Mouse (Mus musculus): ENCODE measurements around the gene Ccng1. TPM values are rescaled to one million over a fixed set of nuclear protein-coding genes. Genes with fewer than 3 reads are reported as not detected.
"Not testable (repeated sequence)": the region's sequence is repeated elsewhere in the genome, so short reads cannot be mapped to it uniquely, and the experiment has no call there.

Ccng1 gene
- polyA plus RNA-seq, 1 experiment from 2014 or later, result 27.6 TPM

DNA sequence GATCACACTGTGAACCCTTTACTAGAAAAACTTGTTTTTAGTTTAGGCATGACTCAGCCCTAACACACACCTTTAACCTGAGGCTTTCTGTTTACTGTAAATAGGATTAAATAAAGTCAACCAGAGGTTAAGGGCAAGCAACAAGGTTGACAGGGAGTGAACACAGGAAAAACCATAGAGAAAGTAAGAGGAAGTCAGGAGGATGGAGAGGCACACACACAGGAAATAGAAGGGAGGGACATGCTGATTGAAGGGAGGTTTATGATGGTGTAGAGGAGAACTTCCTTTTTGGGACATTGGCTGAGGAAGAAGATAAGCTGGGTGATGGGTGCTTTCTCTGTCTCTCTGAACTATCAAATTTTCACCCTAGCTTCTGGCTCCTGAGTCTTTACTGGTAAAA, 36.8 kb downstream of the Ccng1 start:
- Histone ChIP-seq H3K27me3 (no peaks in the 10 kb centered on the region), H3K4me3 (replicated peaks) (no peak overlapping the region), H3K4me2 (no peak overlapping the region), H3K36me3 (peaks cover 92% of the 10 kb centered on the region), H3K9me3 (no peaks in the 10 kb centered on the region), H3K4me1 (replicated peaks) (no peaks in the 10 kb centered on the region), H3K9ac (replicated peaks) (no peak overlapping the region), H3K27ac (no peak overlapping the region)
- no peak for ATAC-seq (ENCODE audit: insufficient number of reproducible peaks, insufficient read depth, low FRiP score, low TSS enrichment, low read depth)

DNA sequence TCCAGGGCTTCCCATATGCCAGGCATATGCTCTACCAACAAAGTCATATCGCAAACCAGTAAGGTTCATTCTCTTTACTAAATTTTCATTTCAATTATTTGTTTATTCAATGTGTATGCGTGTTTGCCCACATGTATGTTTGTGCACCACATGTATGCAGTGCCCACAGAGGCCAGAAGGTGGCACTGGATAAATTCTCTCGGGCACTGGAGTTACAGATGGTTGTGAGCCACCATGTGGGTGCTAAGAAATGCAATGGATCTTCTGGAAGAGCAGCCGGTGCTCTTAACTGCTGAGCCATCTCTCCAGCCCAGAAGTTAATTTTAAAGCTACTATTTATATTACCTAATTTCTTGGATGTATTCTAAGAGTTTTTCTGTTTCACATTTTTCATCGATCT, 39.6 kb downstream of the Ccng1 start:
- no peaks in the 10 kb centered on the region for H3K4me1 ChIP-seq (replicated peaks)
- no peak overlapping the region for H3K27ac ChIP-seq
- H3K9ac ChIP-seq (replicated peaks), result no peak overlapping the region
- no peak for ATAC-seq (ENCODE audit: insufficient number of reproducible peaks, insufficient read depth, low FRiP score, low TSS enrichment, low read depth)
- no peaks in the 10 kb centered on the region for H3K27me3 ChIP-seq
- H3K36me3 ChIP-seq, result peaks cover 92% of the 10 kb centered on the region
- 93% methylated on average over 5 of the region's 5 CpGs for WGBS
- no peak overlapping the region for H3K4me2 ChIP-seq
- no peak overlapping the region for H3K4me3 ChIP-seq (replicated peaks)
- no peaks in the 10 kb centered on the region for H3K9me3 ChIP-seq

DNA sequence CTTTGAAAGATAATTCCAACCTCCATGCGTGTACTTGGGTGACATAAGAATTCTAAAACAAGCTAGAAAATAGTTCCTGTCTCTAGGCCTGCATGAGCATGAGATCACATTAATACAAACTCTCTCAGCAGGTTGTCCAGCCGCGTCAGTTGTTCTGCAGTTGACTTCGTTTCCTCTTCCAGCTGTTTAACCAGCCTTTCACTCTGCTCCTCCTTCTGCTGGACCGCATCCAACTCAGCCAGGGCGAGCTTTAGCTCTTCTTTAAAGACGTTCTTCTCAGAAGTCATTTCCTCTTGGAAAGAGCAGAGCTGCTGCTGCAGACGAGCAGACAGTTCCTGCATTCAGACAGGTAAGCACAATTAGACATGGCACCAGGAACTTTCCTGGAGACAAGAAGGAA, 41.3 kb downstream of the Ccng1 start:
- 90% methylated on average over 8 of the region's 8 CpGs for WGBS
- ATAC-seq (ENCODE audit: insufficient number of reproducible peaks, insufficient read depth, low FRiP score, low TSS enrichment, low read depth), result no peak

DNA sequence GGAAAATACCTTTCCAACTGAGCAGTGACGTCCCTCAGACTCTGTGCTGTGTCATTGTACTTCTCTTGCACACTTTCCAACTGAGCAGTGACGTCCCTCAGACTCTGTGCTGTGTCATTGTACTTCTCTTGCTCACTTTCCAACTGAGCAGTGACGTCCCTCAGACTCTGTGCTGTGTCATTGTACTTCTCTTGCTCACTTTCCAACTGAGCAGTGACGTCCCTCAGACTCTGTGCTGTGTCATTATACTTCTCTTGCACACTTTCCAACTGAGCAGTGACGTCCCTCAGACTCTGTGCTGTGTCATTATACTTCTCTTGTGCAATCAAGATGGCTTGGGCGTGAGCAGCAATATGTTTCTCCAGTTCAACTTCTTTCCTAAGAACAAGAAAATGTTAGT, 45.2 kb downstream of the Ccng1 start:
- WGBS, result 93% methylated on average over 6 of the region's 6 CpGs
- H3K27me3 ChIP-seq; H3K4me1 ChIP-seq (replicated peaks); H3K9ac ChIP-seq (replicated peaks); H3K4me2 ChIP-seq; H3K4me3 ChIP-seq (replicated peaks); H3K27ac ChIP-seq; H3K9me3 ChIP-seq; ATAC-seq (ENCODE audit: insufficient number of reproducible peaks, insufficient read depth, low FRiP score, low TSS enrichment, low read depth): not testable (repeated sequence)
- H3K36me3 ChIP-seq, result peaks cover 92% of the 10 kb centered on the region

More for the DNA sequence above, 41.3 kb downstream of the Ccng1 start:
- Histone ChIP-seq H3K27ac (no peak overlapping the region), H3K27me3 (no peaks in the 10 kb centered on the region), H3K4me3 (replicated peaks) (no peak overlapping the region), H3K4me2 (no peak overlapping the region), H3K4me1 (replicated peaks) (no peaks in the 10 kb centered on the region), H3K36me3 (peaks cover 94% of the 10 kb centered on the region), H3K9me3 (no peaks in the 10 kb centered on the region), H3K9ac (replicated peaks) (no peak overlapping the region)

Other genes starting within 250 kb of the Ccng1 start
- 104 and 107 TPM in 2 replicates for gene Mat2b, start 60.1 kb downstream of the Ccng1 start, polyA plus RNA-seq (2016; fragmentation: Nextera tagmentation; extraction: Ambion mirVana)
- gene Hmmr, start 21.9 kb downstream of the Ccng1 start, polyA plus RNA-seq (2016; fragmentation: Nextera tagmentation; extraction: Ambion mirVana), result 53.9 and 57.0 TPM in 2 replicates
- gene Nudcd2, start 21.6 kb downstream of the Ccng1 start, polyA plus RNA-seq (2016; fragmentation: Nextera tagmentation; extraction: Ambion mirVana), result 205 and 207 TPM in 2 replicates